Mouse (Mus musculus) midbrain, embryonic 12.5 days (tissue): ENCODE results near the gene Pdxk. TPM values are rescaled to one million over a fixed set of nuclear protein-coding genes. Genes with fewer than 3 reads are reported as not detected.
"Not testable (repeated sequence)": the region's sequence is repeated elsewhere in the genome, so short reads cannot be mapped to it uniquely, and the experiment has no call there.

ENCODE experiments used
- ATAC-seq: fragments of 200-750 bp; cut with Nextera tagmentation; 2 replicates; pipeline ENCODE4 v1.8.0; 2017; ENCODE audit warnings: low read depth, moderate TSS enrichment, moderate library complexity; ENCODE audit not compliant: low FRiP score
- H3K27ac ChIP-seq: fragments of 300-500 bp; sonication (generic); replicated peaks from 2 replicates; pipeline ENCODE4 v1.5.1; 2016; ENCODE audit warnings: mild to moderate bottlenecking
- H3K27me3 ChIP-seq: fragments of 300-500 bp; sonication (generic); 2 replicates; pipeline ENCODE4 v1.6.1; 2016; ENCODE audit warnings: mild to moderate bottlenecking
- H3K36me3 ChIP-seq: fragments of 300-500 bp; sonication (generic); 2 replicates; pipeline ENCODE4 v1.6.1; 2016
- H3K4me1 ChIP-seq: fragments of 300-500 bp; sonication (generic); 2 replicates; pipeline ENCODE4 v1.6.1; 2016
- H3K4me2 ChIP-seq: fragments of 300-500 bp; sonication (generic); replicated peaks from 2 replicates; pipeline ENCODE4 v1.6.1; 2016; ENCODE audit warnings: mild to moderate bottlenecking, moderate library complexity
- H3K4me3 ChIP-seq: fragments of 300-500 bp; sonication (generic); 2 replicates; pipeline ENCODE4 v1.5.1; 2016; ENCODE audit warnings: mild to moderate bottlenecking
- H3K9ac ChIP-seq: fragments of 300-500 bp; sonication (generic); replicated peaks from 2 replicates; pipeline ENCODE4 v1.6.1; 2016; ENCODE audit warnings: mild to moderate bottlenecking, moderate library complexity
- H3K9me3 ChIP-seq: fragments of 300-500 bp; sonication (generic); 2 replicates; pipeline ENCODE4 v1.6.1; 2016; ENCODE audit warnings: mild to moderate bottlenecking
- WGBS: fragments of 180-500 bp; shearing (Covaris S2); methylation state at CpG from one replicate; pipeline ENCODE4 v1.1.7; 2016; 5-methylcytosine and 5-hydroxymethylcytosine counted together
- polyA plus RNA-seq: library from polyadenylated mRNA; unstranded; fragments of >200 nt; fragmentation: Nextera tagmentation; extraction: Ambion mirVana; gene quantifications from 2 replicates; pipeline ENCODE4 v1.2.1, GENCODE M21; 2016

Pdxk gene
- polyA plus RNA-seq, 1 experiment from 2014 or later, result 10.9 TPM

DNA sequence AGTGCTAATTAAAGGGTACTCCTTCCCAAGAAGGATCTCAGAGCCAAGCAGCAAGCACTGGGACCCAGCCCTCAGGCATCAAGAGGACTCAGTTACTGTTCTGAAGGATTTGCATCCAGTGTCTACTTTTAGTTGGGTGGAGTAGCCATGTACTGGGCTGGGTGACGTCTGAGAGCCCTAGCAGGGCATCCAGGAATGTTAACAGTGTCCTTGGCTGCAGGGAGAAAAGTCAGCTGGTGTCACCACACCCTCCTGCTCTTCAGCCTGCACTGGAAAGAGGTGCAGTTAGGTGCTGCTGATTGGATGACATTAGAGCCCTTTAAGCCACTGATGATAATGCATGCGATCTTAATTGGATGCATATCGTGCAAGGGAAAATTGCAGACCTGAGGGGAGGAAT, 31.9 kb downstream of the Pdxk start:
- Histone ChIP-seq H3K36me3 (peaks cover 10% of the 10 kb centered on the region), H3K9me3 (no peaks in the 10 kb centered on the region), H3K4me3 (no peak overlapping the region), H3K4me1 (no peaks in the 10 kb centered on the region), H3K4me2 (no peak overlapping the region), H3K9ac (no peak overlapping the region; the same call in 1 of the 2 replicates), H3K27me3 (no peaks in the 10 kb centered on the region), H3K27ac (no peak overlapping the region)
- WGBS, result 79% methylated on average over 3 of the region's 3 CpGs
- ATAC-seq, result no peak

DNA sequence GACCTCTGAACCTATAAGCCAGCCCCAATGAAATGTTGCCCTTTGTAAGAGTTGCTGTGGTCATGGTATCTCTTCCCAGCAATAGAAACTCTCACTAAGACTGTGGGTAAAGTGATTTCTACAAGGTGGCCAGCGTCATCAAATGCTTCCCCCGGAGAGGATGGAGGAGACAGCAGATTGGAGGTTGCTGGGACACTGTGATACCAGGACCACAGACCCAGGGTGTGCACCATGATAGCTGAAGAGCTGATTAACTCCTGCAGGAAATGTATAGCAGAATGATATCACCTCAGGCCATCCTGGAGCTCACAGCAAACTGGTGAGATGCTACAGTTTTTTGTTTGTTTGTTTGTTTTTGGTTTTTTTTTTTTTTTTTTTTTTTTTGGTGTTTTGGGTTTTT, 35.0 kb downstream of the Pdxk start:
- H3K27ac ChIP-seq, result no peak overlapping the region
- no peaks in the 10 kb centered on the region for H3K9me3 ChIP-seq
- H3K36me3 ChIP-seq, result peaks cover 20% of the 10 kb centered on the region
- H3K4me3 ChIP-seq, result no peak overlapping the region
- no peak for ATAC-seq
- no peak overlapping the region for H3K4me2 ChIP-seq
- WGBS, result 82% methylated on average over 2 of the region's 2 CpGs
- H3K4me1 ChIP-seq, result peaks cover 11% of the 10 kb centered on the region
- no peaks in the 10 kb centered on the region for H3K27me3 ChIP-seq
- no peak overlapping the region for H3K9ac ChIP-seq

DNA sequence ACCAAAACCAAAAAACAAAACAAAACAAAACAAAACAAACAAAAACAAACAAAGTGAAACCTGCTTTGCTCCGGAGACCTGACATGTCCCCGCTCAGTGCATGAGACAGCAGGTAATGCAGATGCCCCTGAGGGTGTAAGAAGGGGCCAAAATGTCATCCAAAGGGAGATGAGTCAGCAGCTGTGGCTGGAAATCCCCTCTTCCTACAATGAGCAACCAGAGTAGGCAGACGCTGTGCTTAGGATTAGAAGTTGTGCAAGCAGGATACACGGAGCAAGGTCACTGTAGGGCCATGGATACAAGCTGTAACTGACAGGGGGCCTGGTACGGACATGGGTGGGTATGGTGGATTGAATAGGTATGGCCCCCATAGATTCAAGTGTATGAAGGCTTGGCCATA, 35.6 kb downstream of the Pdxk start:
- Histone ChIP-seq H3K27me3 (no peaks in the 10 kb centered on the region), H3K9ac (no peak overlapping the region), H3K36me3 (peaks cover 20% of the 10 kb centered on the region), H3K4me1 (peaks cover 11% of the 10 kb centered on the region), H3K9me3 (no peaks in the 10 kb centered on the region), H3K4me3 (no peak overlapping the region), H3K4me2 (no peak overlapping the region), H3K27ac (no peak overlapping the region)
- ATAC-seq, result no peak
- WGBS, result 92% methylated on average over 5 of the region's 5 CpGs

DNA sequence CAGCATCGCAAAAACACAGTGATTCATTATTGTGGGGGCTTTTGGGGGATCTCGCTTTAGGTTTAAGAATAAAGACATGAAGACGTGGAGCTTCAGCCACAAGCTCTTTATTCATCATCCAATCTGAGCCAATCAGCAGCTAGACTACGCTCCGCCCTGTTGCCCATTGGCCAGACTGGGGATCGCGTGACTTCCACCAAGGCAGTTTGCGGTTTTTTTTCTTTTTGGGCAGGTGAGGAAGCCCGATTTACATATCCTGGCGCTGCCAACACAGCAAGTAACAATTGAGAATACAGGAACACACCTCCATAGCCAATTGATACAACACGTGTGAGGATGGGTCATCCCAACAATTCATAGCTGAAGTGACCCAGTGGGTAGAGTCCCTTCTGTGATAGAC, 36.7 kb downstream of the Pdxk start:
- H3K27me3 ChIP-seq, result no peaks in the 10 kb centered on the region

DNA sequence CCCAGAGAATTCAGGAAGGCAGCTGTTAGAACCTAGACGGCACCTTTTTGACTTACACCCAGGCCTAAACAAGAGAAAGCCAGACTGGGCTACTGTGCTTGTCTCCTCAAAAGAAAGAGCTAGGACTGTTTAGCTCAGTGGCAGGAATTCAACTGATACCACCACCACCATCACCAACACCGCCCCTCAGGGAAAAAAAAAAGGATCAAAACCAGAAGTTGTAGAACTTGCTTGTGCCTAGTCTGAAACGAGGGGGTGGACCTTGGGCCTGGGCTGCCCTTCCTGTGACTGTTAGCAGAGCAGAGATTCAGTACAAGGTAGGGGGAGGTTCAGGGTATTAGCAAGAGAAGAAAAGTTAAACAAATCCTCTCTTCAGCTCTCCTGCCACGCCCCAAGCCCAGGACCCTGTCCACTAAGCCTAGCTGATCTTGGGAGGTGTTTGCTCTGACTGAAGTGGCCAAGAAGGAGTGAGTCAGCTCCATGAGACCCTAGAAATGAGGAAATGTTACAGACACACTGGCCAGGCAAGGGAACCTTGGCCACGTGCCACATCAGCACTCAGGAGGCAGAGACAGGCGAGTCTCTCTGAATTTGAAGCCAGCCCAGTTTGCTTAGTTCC, 38.5 kb downstream of the Pdxk start:
- Histone ChIP-seq H3K9me3 (no peaks in the 10 kb centered on the region), H3K4me1 (peaks cover 11% of the 10 kb centered on the region), H3K4me3 (peak overlapping the region; percentile 70), H3K27me3 (no peaks in the 10 kb centered on the region), H3K36me3 (peaks cover 20% of the 10 kb centered on the region), H3K27ac (no peak overlapping the region), H3K9ac (peak overlapping the region; percentile 76), H3K4me2 (peak overlapping the region; percentile 73)
- 48% methylated on average over 6 of the region's 6 CpGs for WGBS
- ATAC-seq, result no peak; the same call in 1 of the 2 replicates

More for the DNA sequence above, 36.7 kb downstream of the Pdxk start:
- WGBS, result 93% methylated on average over 11 of the region's 11 CpGs
- no peak overlapping the region for H3K27ac ChIP-seq
- peaks cover 20% of the 10 kb centered on the region for H3K36me3 ChIP-seq
- no peak overlapping the region for H3K9ac ChIP-seq
- peaks cover 11% of the 10 kb centered on the region for H3K4me1 ChIP-seq
- ATAC-seq, result no peak
- no peak overlapping the region for H3K4me3 ChIP-seq
- no peak overlapping the region for H3K4me2 ChIP-seq
- H3K9me3 ChIP-seq, result no peaks in the 10 kb centered on the region

DNA sequence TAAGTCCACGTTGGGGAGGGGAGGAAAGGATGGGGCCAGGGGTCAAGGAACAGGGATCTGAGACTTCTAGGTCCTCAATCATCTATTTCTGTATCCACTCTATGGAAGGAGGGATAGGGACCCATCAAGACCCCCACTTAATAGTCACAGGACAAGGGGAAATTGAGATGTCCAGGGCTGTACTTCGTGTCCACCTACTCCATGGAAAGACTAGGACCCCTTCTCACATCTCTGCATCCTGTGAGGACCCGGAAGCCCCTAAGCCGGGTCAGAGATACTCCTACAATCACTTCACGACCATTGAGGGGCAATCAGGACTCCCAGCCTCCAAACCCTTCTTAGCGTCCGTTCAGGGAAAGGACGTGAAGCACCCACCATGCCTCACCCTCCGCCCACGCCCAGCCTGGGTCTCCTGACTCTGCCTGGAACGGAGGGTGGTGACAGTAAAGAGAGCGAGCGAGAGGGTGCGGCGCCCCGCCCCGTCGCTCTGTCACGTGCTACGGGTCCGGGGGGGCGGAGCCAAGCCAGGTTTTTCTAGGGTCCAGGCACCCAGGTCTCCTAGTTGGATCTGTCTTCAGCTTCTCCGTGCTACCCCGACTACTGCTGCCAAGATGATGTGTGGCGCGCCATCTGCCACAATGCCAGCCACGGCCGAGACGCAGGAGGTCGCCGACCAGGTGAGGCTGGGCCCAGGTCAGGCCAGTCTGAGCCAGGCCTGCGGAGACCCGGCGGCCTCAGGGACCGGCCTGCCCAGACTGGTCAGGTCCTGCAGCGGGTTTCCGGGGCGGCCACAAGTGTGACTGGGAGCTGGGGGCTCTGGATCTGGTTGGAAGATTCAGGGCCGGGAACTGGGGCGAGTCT, 39.4 kb downstream of the Pdxk start, which contains the start of gene Cstb:
Gene Cstb, plus strand, starts transcription at position 489 of the 861 bp plus-strand sequence.
- no peak within 1 kb of the TSS; the same call in 1 of the 2 replicates for H3K27ac ChIP-seq
- 2% methylated on average over 40 of the region's 40 CpGs for WGBS

DNA sequence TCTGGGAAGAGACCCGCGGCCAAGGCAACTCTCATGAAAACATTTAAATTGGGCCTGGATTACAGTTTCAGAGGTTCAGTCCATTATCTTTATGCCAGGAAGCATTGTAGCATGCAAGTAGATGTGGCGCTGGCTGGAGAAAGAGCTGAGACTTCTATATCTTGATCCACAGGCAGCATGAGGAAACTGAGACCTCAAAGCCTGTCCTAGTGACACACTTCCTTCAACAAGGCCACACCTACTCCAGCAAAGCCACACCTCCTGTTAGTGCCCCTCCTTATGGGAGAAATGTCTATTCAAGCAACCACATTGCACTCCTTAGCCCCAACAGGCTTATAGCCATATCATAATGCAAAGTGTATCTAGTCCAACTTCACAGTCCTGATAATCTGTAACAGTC, 42.2 kb downstream of the Pdxk start:
- Histone ChIP-seq H3K27me3 (no peaks in the 10 kb centered on the region), H3K4me2 (no peak overlapping the region), H3K9me3 (no peaks in the 10 kb centered on the region), H3K4me1 (peaks cover 11% of the 10 kb centered on the region), H3K36me3 (peaks cover 7% of the 10 kb centered on the region), H3K4me3 (no peak overlapping the region), H3K9ac (no peak overlapping the region), H3K27ac (no peak overlapping the region)
- WGBS, result 92% methylated on average over 3 of the region's 3 CpGs
- no peak for ATAC-seq

More for the DNA sequence above, 39.4 kb downstream of the Pdxk start, which contains the start of gene Cstb:
- Histone ChIP-seq H3K4me1 (peaks cover 11% of the 10 kb centered on the region), H3K36me3 (peaks cover 20% of the 10 kb centered on the region), H3K27me3 (no peaks in the 10 kb centered on the region), H3K4me3 (peak within 1 kb of the TSS; percentile 70), H3K9ac (peak within 1 kb of the TSS; percentile 76), H3K9me3 (no peaks in the 10 kb centered on the region), H3K4me2 (peak within 1 kb of the TSS; percentile 73)
- peak; percentile 95 for ATAC-seq

DNA sequence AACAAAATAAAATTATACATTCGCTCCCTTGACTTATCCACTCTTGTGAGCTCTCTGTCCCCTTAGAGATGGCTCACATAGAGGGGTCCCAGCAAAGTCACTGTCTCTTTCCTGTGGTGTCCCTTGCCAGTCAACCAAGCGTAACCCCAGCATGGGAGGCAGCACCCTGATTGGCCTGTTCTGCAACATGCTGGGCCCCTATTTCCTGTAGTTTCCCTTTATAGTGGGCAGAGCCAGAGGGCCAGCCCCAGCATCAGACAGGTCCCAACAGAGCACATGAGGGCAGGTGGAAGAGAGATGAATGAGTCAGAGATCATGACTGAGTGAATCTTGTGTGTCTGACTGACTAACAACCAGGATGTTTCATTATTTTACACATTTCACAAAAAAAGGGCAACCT, 43.8 kb downstream of the Pdxk start:
- H3K36me3 ChIP-seq, result no peaks in the 10 kb centered on the region
- no peaks in the 10 kb centered on the region for H3K9me3 ChIP-seq
- no peak overlapping the region for H3K9ac ChIP-seq
- no peak for ATAC-seq
- WGBS, result 77% methylated on average over 2 of the region's 2 CpGs
- no peaks in the 10 kb centered on the region for H3K27me3 ChIP-seq
- H3K27ac ChIP-seq, result no peak overlapping the region
- peaks cover 4% of the 10 kb centered on the region for H3K4me1 ChIP-seq
- no peak overlapping the region for H3K4me3 ChIP-seq
- H3K4me2 ChIP-seq, result no peak overlapping the region

DNA sequence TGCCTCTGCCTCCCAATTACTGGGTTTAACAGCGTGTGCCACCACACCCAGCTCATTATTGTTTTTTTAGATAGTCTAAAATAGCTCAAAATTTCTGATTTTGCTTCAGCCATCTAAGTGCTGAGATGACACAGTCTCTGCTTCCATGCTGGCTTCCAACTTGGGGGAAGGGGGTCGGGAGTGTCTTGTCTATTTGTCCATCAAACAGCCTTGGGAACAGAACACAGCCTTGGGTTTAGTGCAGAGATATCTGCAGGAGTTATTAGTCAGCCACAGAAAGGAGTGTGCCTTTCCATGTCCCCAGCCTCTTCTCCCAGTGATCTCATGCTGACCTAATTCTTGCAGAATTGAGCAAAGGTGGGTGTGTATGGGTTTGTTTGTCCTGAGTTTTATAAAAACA, 46.0 kb downstream of the Pdxk start:
- Histone ChIP-seq H3K4me2 (no peak overlapping the region), H3K9ac (no peak overlapping the region), H3K27ac (no peak overlapping the region), H3K36me3 (no peaks in the 10 kb centered on the region), H3K9me3 (no peaks in the 10 kb centered on the region), H3K4me3 (no peak overlapping the region), H3K27me3 (no peaks in the 10 kb centered on the region), H3K4me1 (no peaks in the 10 kb centered on the region)
- WGBS, result 89% methylated on average over 2 of the region's 2 CpGs
- ATAC-seq, result no peak

DNA sequence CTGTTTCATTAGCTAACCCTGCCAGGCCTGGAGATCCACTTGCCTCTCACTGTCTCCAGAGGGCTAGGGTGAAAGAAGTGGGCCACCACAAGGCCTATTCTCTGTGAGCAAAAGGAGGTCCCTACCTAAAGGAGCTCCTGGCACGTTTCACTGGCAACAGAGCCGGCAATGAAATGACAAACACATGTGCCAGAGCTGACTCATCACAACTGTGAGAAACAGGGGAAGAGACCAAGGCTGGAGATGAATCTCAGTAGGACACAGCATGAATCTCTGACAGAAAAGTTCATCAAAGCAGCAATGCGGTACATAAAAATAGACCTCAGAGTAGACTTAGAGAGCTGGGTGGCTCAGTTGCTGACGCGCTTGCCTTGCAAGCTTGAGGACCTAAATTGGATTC, 46.9 kb downstream of the Pdxk start:
- no peak overlapping the region for H3K4me3 ChIP-seq
- WGBS, result 53% methylated on average over 5 of the region's 5 CpGs

DNA sequence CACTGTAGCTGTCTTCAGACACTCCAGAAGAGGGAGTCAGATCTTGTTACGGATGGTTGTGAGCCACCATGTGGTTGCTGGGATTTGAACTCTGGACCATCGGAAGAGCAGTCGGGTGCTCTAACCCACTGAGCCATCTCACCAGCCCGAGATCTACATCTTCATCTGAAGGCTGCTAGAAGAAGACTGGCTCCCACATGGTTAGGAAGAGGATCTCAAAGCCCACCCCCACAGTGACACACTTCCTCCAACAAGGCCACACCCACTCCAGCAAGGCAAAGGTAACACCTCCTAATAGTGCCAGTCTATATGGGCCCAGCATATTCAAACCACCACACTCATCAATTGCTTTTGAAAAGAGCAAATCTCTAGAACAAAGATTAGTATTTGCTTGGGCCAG, 49.8 kb downstream of the Pdxk start:
- WGBS, result 93% methylated on average over 3 of the region's 4 CpGs
- H3K9ac ChIP-seq, H3K9me3 ChIP-seq: not testable (repeated sequence)

More for the DNA sequence above, 46.9 kb downstream of the Pdxk start:
- no peak overlapping the region for H3K4me2 ChIP-seq
- H3K9ac ChIP-seq, result no peak overlapping the region
- no peak for ATAC-seq
- no peak overlapping the region for H3K27ac ChIP-seq
- no peaks in the 10 kb centered on the region for H3K36me3 ChIP-seq
- H3K27me3 ChIP-seq, result no peaks in the 10 kb centered on the region
- no peaks in the 10 kb centered on the region for H3K4me1 ChIP-seq
- H3K9me3 ChIP-seq, result no peaks in the 10 kb centered on the region

DNA sequence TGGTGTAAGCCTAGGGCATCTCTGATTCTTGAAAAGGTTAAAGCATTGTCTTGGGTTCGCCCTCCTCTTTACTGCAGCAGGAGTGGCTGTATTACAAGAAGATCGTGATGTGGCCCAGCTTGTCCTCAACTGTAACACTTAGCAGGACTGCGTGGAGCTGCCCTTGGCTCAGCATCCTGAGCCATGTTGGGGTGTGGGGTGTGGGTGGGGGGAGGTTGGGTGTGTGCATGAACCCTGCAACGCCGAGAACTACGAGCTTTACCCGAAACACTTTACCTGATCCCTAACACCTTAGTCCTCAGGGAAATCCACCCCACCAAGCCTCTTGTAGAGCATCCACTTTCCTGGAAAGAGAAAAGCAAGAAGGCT, 51.6 kb downstream of the Pdxk start:
- no peak overlapping the region for H3K27ac ChIP-seq

More for the DNA sequence above, 49.8 kb downstream of the Pdxk start:
- H3K27ac ChIP-seq, H3K4me3 ChIP-seq, ATAC-seq, H3K4me2 ChIP-seq, H3K27me3 ChIP-seq: not testable (repeated sequence)
- Histone ChIP-seq H3K4me1 (peaks cover 10% of the 10 kb centered on the region), H3K36me3 (peaks cover 10% of the 10 kb centered on the region)

More for the DNA sequence above, 51.6 kb downstream of the Pdxk start:
- Histone ChIP-seq H3K4me2 (peak overlapping the region; percentile 77), H3K4me3 (peak overlapping the region; percentile 95), H3K9me3 (no peaks in the 10 kb centered on the region), H3K9ac (peak overlapping the region; percentile 70; the same call in 1 of the 2 replicates), H3K36me3 (peaks cover 28% of the 10 kb centered on the region), H3K27me3 (no peaks in the 10 kb centered on the region), H3K4me1 (peaks cover 10% of the 10 kb centered on the region)
- ATAC-seq, result peak; percentile 78; the same call in 1 of the 2 replicates
- WGBS, result 47% methylated on average over 7 of the region's 7 CpGs
